Mouse (Mus musculus) embryo, embryonic 10.5 days (tissue): ENCODE results near the gene Gpank1.
"Not testable (repeated sequence)": the region's sequence is repeated elsewhere in the genome, so short reads cannot be mapped to it uniquely, and the experiment has no call there.

Experiments used
- DNase-seq: peaks from one replicate; pipeline ENCODE4 v3.0.0-alpha.2; 2015; ENCODE audit warnings: low spot score

Gene Gpank1

GRCm38 (mm10) chr17:35100196-35100765 lies 21.0 kb upstream of the Gpank1 start:
- no peak for DNase-seq

GRCm38 (mm10) chr17:35101161-35101560 lies 20.1 kb upstream of the Gpank1 start:
- no peak for DNase-seq

GRCm38 (mm10) chr17:35102299-35102698 lies 19.0 kb upstream of the Gpank1 start:
- no peak for DNase-seq

- no peak for DNase-seq
Measured at GRCm38 (mm10) chr17:35103221-35103690, 18.0 kb upstream of the Gpank1 start.

- no peak for DNase-seq
Measured at GRCm38 (mm10) chr17:35104079-35104478, 17.2 kb upstream of the Gpank1 start.

GRCm38 (mm10) chr17:35104754-35105153 lies 16.5 kb upstream of the Gpank1 start:
- no peak for DNase-seq

- peak; percentile 62 for DNase-seq
Measured at GRCm38 (mm10) chr17:35105740-35106389, 15.4 kb upstream of the Gpank1 start.

GRCm38 (mm10) chr17:35106522-35106921 lies 14.7 kb upstream of the Gpank1 start:
- no peak for DNase-seq

- DNase-seq: no peak
Measured at GRCm38 (mm10) chr17:35108097-35108496, 13.2 kb upstream of the Gpank1 start, which contains the start of gene Ly6g5c. Gene Ly6g5c (plus strand): TSS chr17:35108279.

- DNase-seq: no peak
Measured at GRCm38 (mm10) chr17:35111774-35112173, 9.5 kb upstream of the Gpank1 start.

- peak; percentile 29 for DNase-seq
Measured at GRCm38 (mm10) chr17:35115046-35116019, 5.9 kb upstream of the Gpank1 start, which contains the start of gene Ly6g5b. Gene Ly6g5b (minus strand): TSS chr17:35115428.

GRCm38 (mm10) chr17:35120745-35121142 lies 511 bp upstream of the Gpank1 start:
- peak; percentile 9 for DNase-seq

- peak; percentile 79 for DNase-seq
Measured at GRCm38 (mm10) chr17:35121871-35122303, 632 bp downstream of the Gpank1 start, which contains the start of gene Csnk2b. Gene Csnk2b (minus strand): TSS chr17:35122053.

GRCm38 (mm10) chr17:35123287-35123686 lies 2.0 kb downstream of the Gpank1 start:
- not testable (repeated sequence) for DNase-seq

- DNase-seq: not testable (repeated sequence)
Measured at GRCm38 (mm10) chr17:35124261-35124896, 3.1 kb downstream of the Gpank1 start.

GRCm38 (mm10) chr17:35125081-35125480 lies 3.8 kb downstream of the Gpank1 start:
- no peak for DNase-seq

- DNase-seq: no peak
Measured at GRCm38 (mm10) chr17:35125578-35125977, 4.3 kb downstream of the Gpank1 start.

- peak; percentile 82 for DNase-seq
Measured at GRCm38 (mm10) chr17:35126206-35126611, 5.0 kb downstream of the Gpank1 start, which contains the start of gene D17H6S53E. Gene D17H6S53E (plus strand): TSS chr17:35126373.

- DNase-seq: no peak
Measured at GRCm38 (mm10) chr17:35127017-35127416, 5.8 kb downstream of the Gpank1 start.

GRCm38 (mm10) chr17:35128996-35129395 lies 7.7 kb downstream of the Gpank1 start:
- DNase-seq: no peak

- no peak for DNase-seq
Measured at GRCm38 (mm10) chr17:35131038-35131437, 9.8 kb downstream of the Gpank1 start.
